Mouse (Mus musculus) adrenal gland (tissue): ENCODE measurements around the gene Tle3.

Experiments used
- intact Hi-C: fragments of 180-260 bp; cut with DNase I; formaldehyde crosslinking; loops from one replicate; pipeline ENCODE4 v1.15.1; 2025

Gene Tle3

GRCm38 (mm10) chr9:61375002-61375401 is 2.8 kb downstream of the Tle3 start:
- intact Hi-C loops: no loop called here

GRCm38 (mm10) chr9:61375802-61376561 is 3.8 kb downstream of the Tle3 start:
- intact Hi-C loops: no loop called here

DNA sequence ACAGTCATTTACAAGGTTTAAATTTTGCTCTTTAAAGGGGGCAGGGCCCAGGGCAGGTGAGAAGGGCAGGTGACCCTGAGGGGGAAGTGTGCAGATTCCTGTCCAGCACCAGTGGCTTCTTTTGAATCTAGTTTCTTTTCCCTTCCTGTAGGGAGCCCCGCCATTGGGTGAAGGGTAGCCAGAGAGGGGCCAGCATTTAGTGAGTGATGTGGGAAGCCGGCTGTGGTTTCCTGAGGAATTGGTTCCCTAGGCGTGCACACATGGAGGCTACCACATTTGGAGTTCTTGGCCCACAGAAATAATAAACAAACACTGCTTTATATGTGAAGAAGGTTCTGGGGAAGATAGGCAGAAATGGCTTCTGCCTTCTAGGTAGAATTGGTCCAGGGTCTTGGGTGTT is 4.5 kb downstream of the Tle3 start:
- intact Hi-C loops: no loop called here

GRCm38 (mm10) chr9:61377706-61378479 is 5.7 kb downstream of the Tle3 start:
- intact Hi-C loops: no loop called here

- intact Hi-C loops: no loop called here
These were observed 6.3 kb downstream of the Tle3 start for GRCm38 (mm10) chr9:61378516-61378915.

DNA sequence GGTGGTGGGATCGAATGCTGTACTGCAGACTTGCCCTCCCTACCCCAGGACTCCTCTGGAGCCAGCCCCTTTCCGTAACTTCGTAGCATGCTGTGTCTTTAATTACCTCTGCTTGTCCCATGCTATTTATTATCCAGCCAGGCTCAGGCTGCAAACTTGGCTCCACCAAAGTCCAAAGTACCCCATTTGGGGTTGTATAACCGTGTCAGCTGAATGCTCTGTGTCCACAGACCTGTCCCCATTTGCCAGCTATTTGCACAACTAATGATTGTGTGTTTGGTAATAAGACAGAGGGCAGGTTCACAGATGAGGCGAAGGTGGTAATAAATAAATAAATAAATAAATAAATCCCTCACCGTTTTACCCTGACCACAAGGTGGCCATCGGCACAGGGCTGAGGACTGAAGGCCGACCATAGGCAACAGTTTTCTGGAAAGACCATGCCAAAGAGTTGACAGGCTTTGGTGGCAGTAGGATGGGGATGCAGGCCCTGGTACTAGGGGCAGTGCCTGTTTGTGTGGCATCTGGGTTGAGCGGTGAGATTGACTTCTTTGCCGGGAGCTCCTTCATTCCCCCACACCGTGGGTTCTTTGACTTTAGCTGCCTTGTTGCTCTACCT is 7.0 kb downstream of the Tle3 start:
- intact Hi-C loops: no loop called here

- intact Hi-C loops: no loop called here
These were observed 8.3 kb downstream of the Tle3 start for GRCm38 (mm10) chr9:61380258-61381062.

DNA sequence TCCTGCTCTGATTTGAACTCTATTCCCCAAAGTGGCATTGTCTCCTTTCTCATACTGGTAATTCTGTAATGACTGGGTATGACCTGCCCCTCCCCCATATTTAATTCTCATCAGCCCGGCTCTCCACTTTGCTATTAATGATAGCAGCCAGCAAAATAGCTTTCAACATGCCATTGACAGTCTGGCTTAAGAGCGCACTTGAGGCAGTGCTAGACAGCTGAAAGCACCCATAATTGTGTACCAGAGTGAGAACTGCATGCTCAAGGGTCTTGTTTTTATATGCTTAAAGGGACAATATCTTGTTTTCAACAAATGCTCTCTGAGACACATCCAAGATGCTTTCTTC is 8.9 kb downstream of the Tle3 start:
- intact Hi-C loops: no loop called here

GRCm38 (mm10) chr9:61381445-61381844 is 9.3 kb downstream of the Tle3 start:
- intact Hi-C loops: no loop called here

GRCm38 (mm10) chr9:61382595-61383186 is 10.5 kb downstream of the Tle3 start:
- intact Hi-C loops: no loop called here

DNA sequence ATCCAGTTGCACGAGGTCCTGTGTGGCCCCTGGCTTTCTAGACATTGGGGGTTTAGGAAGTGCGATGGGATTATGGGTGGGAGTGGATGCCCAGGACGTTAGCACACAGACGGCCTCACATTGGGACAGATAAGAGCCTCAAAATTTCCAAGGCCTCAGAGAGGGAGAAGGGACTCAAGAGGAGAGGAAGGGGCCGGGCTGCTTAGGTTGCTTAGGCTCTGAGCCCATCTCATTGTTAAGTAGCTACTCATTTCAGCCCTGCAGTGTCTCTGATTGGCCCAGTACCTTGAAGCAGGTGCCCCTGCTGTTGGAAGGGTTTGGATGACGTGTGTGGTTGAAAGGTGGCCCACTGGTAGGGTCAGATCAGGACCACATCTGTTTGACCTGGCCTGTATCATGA is 11.9 kb downstream of the Tle3 start:
- intact Hi-C loops: no loop called here

- intact Hi-C loops: no loop called here
These were observed 12.7 kb downstream of the Tle3 start for GRCm38 (mm10) chr9:61384646-61385443.

DNA sequence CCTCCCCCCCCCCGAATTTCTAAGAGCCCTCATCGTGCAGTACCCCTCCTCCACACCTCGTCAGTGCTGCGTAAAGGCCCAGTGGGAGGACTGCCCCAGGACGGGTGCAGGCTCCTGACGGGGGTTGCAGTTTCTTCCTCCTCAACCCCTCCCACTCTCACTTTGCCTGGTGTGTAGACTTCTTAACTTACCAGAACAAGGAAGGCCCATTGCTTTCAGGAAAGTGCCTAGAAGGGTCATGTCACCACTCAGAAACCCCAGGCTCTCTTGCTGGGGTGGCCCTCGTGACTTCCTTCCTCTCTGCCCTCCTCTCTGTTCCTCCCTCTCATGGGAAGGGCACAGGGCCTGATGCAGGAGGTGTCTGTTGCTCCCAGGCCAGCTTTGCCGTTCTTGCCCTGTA is 13.6 kb downstream of the Tle3 start:
- intact Hi-C loops: no loop called here

GRCm38 (mm10) chr9:61386314-61386713 is 14.1 kb downstream of the Tle3 start:
- intact Hi-C loops: no loop called here

GRCm38 (mm10) chr9:61387797-61388196 is 15.6 kb downstream of the Tle3 start:
- intact Hi-C loops: no loop called here

DNA sequence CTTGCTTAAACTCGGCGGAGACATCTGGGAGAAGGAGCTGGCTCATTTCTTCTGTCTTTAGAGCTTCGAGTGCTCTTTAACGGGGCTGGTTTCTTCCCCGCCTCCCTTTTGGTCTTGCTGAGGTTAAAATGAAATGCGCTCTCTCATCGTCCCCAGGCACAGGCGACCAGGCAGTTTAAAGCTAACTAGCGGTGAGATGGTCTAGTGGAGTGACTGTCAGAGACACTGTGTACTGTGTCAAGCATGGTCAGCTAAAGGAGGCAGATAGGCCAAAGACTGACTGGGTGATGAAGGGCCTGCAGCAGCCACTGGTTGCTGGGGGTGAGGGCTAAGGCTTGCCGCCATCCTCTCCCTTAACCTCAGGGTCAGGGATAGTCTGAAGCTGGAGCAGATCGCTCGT is 16.0 kb downstream of the Tle3 start:
- intact Hi-C loops: no loop called here

- intact Hi-C loops: no loop called here
These were observed 16.7 kb downstream of the Tle3 start for GRCm38 (mm10) chr9:61388689-61389403.

GRCm38 (mm10) chr9:61389404-61389701 is 17.2 kb downstream of the Tle3 start:
- intact Hi-C loops: no loop called here

GRCm38 (mm10) chr9:61391570-61392337 is 19.6 kb downstream of the Tle3 start:
- intact Hi-C loops: loop anchor here (5.0 kb wide), 1 partner anchor 81 kb away; no protein-coding TSS in a partner anchor
